Mouse (Mus musculus) left cerebral cortex, adult 18-20 months (tissue): ENCODE results near the gene Tbx21. TPM values are rescaled to one million over a fixed set of nuclear protein-coding genes. Genes with fewer than 3 reads are reported as not detected.
A peak's percentile ranks its signal among the peaks of the same experiment; 100 is the strongest.

Experiments used
- DNase-seq, 2 experiments: peaks; one replicate each; pipeline ENCODE4 v3.0.0; 2021 to 2022; ENCODE audit warnings: low spot score in 2 of 2, mixed read lengths in 1 of 2
- total RNA-seq, 2 experiments: library from RNA; stranded (reverse); gene quantifications; 2 replicates each; pipeline ENCODE4 v1.2.3; 2021

Tbx21 gene
- total RNA-seq, 2 experiments from 2014 or later = 0.21 TPM; not detected in 1

DNA sequence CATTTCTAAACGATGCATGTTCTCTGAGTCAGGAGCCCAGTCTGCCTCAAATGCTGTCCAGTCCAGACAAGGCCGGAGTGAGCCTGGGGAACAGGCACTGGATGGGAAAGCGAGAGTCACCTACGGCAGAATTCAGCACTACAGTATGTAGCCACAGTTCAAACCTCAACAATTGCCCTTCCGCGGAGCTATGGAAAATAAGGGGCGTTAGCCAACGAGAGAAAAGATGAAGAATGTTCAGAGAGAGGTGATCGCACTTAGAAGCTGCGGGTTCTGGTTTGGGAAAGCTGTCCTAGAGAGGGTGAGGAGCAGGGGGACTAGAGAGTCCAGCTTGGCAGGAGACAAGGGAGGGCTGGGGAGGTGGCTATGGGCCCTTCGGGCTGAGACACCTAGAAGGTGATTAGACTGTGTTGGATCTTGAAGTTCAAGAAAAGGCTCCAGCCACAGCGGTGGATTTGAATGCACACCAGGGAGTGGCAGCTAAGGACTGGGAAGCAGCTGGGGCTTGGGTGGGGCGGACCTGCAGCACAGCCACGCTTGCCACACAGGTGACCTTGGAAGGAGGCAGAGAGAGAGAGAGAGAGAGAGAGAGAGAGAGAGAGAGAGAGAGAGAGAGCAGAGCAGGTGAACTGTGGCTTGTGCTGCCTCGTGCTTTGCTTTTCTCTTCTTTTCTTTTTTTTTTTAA, 30.2 kb downstream of the Tbx21 start:
- no peak for DNase-seq

DNA sequence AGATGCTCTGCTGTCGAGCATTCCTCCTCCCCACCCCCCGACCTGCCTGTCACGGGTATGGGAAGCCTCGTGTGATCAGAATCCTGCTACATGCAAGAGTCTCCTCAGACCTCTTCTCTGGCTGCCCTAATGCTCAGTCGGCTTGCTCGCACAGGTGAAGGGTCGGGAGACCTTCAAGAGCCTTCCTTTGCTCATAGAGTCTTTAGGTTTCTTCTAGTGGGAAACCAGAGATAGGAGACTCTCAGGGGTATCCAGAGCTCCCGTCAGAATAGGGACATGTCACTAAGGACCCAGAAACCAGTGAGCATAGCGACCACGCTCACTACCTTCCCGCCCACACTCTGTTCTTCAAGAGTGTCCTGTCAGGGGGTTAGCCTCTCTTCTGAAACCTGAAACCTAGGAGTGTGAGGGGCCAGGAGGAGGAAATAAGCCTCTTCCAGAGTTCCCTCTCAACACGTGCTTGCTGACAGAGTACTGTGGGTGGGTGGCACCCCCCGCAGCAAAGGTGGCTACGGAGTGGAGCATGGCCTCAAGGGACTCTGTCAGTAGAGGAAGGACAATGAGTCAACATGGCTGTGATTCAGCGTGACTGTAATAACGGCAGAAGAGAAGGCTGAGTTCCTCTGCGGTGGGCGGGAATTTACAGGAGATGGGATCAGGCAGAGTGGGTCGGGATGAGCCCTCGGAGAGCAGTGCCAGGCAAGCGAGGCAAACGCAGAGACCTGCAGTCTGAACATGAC, 31.6 kb downstream of the Tbx21 start:
- DNase-seq = peak; percentile 56 to 63

DNA sequence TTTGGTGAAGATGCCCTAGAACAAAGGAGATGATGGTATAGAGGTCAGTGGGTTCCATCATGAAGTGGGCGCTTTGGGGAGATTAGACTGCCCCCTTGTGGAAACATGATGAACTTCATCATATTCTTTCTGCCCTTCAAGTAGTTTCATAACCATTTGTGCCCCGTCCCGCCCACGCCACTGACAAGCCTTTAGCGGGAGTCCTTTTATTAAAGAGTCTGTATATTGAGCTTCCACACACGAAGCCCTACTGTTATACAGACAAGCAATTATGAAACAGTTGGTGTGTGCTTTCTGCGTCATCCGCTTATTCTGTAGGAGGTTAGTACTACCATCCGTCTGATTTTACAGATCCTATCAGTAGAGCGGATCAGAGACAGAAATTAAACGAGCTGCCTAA, 32.2 kb downstream of the Tbx21 start:
- DNase-seq = peak; percentile 40 to 56

DNA sequence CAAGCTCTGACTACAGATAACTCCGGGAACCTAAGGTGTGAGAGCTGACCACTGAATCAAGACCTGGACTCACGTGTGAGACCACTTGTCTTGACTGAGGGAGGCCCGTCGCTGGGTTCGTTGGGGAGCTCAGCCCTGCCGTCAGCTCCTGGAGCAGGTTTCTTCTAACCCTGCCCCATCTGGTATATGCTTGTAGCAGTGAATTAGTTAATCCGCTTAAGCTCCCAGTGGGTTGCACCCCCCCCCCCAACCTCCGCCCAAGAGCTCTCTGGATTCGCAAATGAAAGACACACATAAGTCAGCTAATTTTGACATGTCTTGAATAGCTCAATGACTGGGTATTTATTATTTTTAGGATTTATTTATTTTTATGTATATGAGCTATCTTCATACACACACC, 34.8 kb downstream of the Tbx21 start:
- no peak for DNase-seq

DNA sequence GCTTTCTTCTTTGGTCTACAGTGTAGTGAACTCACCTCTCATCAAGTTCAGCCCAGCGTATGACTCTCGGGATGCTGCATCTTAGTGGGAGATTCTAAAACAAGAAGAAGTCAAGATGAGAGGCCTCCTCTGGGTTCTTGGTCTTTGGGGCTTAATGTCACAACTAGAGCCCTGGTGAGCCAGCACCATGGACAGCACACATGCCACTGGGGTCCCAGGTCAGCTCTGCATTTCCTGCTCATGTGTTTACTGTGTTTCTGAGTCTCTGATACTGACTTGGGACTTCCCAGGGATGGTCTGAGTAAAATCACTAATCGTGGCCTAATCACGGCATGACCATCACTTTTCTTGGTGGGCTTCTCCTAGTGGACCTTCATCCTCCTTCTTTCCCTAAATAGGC, 36.4 kb downstream of the Tbx21 start:
- DNase-seq = no peak

DNA sequence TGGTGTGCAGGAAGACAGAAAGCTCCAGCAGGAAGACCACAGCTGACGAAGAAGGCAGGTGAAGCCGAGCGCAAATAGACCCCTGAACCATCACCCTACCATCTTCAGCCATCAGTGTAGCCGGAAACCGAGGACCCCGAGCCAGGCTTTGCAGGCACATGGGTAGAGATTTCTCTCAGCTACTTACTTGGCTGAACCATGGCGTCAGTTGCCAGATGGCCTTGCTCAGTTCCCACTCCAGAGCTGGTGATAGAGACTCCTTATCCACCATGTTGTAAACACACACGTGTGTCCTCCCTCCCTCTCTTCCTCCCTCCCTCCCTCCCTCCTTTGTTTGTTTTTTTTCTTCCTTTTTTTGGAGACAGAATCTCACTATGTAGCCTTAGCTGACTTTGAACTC, 40.9 kb downstream of the Tbx21 start:
- no peak for DNase-seq

DNA sequence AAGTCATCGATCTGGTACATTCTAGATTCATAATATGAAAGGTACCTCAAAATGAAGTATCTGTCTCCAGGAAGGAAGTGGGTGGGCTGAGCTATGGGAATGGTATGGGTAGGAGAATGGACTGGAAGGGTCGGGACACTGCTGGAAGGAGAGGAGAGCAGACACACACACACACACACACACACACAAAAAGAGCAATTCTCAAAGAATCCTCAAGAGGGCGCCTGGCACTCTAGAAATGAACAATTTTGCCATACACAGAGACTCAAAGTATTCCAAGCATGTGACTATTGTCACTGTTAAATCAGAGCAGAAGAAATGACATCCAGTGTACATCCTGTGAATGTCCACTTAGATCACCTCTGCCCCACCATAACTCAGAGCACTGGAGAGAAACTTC, 42.6 kb downstream of the Tbx21 start:
- peak; percentile 56 for DNase-seq

DNA sequence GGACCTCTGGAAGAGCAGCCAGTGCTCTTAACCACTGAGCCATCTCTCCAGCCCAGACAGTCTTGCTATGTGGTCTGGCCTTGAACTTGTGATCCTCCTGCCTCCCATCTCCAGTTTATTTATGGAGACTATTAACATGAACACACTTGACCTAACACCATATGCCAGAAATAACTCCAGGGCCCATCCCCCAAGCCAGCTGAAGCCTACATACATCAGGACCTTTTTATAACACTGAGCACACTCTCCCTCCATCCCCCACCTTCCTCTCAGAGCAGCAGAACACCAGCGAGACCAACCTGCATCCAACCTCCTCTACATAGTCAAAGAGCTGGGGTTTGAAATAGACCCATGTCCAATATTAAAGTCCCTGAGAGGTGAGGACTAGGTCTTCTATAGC, 44.0 kb downstream of the Tbx21 start:
- no peak for DNase-seq

DNA sequence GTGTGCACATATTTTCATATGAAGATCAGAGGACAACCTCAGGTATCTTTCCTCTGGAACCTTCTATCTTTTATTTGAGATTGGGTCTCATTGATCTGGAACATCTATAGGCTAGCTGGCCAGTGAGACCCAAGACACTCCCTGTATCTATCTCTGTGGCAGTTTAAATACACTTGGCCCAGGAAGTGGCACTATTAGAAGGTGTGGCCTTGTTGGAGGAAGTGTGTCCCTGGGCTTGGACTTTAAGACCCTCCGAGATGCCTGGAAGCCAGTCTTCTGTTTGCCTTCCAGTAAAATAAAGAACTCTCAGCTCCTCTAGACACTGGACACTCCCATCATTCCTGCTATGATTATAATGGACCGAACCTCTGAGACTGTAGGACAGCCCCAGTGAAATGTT, 45.4 kb downstream of the Tbx21 start:
- no peak for DNase-seq

DNA sequence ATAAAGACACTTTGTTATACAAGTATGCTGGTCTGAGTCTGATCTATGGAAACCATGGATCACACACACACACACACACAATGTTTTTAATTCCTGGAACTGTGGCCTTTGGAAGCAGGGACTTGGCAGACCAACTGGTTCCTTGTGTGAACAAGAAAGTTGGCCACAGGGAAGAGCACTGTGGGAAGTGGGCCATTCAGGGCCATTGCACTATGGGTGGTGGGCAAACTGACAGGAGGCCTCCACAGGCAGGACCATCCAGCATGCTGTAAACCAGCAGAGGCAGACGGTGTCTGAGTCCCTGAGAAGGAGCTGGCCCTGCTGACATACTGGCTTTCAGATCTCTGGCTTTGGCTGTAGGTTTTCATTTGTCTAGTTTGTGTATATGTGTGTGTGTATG, 45.8 kb downstream of the Tbx21 start:
- no peak for DNase-seq

DNA sequence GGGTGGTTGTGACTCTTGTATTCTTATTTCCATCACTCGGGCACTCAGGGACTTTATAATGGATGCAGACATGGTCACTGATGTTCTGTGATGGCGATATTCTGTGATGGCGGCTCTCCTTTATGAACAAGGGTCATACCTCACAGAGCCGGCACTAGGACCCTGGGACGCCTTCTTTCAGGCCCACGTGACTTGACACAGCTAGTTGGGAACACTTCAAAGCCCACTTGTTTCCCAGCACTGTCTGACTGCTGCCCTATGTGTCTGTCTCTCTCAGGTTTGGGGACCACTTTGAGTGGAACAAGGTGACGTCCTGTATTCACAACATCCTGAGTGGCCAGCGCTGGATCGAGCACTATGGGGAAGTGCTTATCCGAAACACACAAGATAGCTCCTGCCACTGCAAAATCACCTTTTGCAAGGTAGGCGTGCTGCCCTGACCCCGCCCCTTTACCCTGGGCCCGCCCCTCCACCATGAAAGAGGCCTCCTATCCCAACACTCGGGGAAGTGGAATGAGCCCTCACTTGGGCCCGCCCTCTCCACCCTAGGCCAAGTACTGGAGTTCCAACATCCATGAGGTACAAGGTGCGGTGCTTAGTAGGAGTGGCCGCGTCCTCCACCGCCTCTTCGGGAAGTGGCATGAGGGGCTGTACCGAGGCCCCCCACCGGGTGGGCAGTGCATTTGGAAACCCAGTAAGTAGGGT, 48.3 kb downstream of the Tbx21 start:
- DNase-seq = no peak

DNA sequence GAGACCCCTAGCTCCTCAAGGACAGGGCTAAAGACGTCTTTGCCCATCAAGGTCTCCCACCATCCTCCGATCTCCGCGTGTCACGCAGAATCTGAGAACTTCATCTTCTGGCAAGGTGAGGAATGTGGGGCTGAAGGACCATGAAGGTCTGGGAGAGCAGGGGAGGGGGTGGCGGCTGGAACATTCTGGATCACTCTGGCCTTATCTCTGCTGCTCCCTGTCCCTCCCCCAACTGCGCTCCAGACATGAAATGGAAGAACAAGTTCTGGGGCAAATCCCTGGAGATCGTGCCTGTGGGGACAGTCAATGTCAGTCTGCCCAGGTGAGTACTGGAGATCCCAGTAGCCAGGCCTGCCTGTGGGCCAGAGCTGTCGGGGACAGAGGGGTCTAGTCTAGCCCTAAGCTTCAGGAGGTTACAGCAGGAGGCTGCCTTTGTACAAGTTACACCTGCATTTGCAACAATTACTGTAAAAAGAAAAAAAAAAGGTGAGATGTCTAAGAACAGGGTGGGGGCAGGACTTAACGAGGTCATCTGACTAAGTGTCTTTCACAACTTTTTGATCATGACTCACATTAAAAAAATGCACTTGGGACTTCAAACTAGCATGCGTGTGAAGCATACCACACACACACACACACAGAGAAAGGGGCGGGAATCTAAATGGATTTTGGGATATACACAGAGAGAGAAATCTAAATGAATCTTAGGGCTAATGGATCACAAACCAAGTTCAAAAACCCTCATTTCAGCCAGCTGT, 49.4 kb downstream of the Tbx21 start:
- DNase-seq = no peak

DNA sequence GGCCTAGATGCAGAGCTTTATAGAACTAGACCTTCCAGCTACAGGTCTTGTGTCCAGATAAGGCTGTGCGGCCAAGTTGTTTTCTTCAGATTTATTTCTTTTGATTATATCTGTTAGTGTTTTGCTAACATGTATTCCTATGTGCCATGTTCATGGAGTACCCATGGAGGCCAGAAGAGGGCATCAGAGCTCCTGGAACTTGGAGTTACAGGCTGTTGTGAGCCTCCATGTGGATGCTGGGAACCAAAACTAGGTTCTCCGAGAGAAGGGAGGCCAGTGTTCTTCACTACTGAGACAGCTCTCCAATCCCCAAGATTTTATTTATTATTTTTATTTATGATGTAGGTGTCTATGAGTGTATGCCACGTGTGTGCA, 51.2 kb downstream of the Tbx21 start:
- no peak for DNase-seq

DNA sequence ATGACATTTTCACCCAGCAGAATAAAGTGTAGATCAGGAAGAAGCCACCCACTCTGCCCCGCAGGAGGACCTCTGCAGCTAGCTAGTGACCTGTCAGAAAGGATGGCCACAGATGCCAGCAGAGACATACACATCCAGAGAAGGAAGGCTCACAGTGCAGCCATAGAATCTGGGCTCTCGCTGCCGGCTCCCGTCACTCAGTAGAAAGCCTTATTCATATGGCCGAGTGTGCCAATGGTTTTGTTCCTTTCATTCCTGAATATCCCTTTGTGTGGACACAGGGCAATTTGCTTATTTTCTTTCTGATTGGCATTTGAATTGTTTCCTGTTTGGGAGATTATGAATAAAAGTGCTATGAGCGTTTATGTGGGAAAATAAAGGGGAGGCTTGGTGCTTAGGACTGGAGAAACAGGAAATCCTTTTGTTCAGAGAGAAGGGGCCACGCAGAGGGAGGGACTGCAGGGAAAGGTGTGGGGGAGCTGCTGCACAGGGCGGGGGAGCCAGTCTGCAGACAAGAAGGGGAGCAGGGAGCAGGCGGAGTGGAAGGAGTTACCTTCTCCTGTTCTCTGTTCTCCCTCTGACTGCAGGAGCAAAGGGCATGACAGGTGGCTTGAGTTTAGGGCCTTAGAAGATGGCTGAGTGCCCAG, 51.7 kb downstream of the Tbx21 start:
- no peak for DNase-seq

DNA sequence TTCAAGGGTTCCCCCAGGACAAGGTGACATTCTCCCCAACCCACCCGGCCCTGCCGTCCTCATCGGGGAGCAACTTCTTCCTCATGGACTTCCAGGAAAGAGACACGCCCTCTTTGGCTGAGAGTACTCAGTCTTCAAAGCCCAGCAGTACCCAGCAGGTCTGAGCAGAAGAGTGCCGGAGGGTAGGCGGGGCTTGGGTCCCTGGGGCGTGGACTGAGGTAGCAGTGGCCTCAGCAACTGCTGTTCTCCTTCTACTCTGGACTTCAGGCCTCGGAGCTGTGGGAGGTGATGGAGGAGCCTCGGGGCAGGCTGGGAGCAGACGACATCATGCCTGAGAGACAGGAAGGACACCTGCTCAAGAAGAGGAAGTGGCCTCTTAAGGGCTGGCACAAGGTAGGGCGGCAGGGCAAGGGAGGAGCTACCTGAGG, 62.9 kb downstream of the Tbx21 start:
- DNase-seq = no peak

DNA sequence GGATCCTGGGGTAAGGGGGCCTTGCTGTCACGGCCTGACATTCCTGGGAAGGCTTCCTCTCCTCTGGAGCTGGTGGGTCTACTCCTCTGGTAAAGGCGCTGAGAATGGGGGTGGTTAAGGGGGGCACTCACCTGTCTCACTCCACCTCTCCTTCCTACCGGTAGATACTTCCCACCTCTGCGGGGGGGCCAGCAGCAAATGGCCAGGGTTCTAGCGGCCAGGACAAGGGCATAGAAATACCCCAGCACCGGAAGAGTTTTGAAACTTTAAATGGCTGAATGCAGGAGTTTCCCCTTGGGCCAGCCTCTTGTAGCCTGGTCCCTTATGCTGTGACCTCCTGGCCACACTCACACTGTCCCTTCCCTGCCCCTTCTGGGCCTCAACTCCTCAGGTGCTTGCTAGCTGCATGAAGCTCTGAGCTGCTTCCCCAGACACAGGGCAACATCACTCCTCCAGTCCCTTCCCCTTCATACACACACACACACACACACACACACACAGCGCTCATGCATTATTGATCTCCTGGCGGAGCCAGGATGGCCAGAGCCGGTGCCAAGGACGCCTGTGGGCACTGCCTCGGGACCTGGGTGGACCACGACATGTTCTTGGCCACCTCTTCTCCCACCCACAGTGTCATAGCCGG, 64.1 kb downstream of the Tbx21 start:
- DNase-seq = no peak

DNA sequence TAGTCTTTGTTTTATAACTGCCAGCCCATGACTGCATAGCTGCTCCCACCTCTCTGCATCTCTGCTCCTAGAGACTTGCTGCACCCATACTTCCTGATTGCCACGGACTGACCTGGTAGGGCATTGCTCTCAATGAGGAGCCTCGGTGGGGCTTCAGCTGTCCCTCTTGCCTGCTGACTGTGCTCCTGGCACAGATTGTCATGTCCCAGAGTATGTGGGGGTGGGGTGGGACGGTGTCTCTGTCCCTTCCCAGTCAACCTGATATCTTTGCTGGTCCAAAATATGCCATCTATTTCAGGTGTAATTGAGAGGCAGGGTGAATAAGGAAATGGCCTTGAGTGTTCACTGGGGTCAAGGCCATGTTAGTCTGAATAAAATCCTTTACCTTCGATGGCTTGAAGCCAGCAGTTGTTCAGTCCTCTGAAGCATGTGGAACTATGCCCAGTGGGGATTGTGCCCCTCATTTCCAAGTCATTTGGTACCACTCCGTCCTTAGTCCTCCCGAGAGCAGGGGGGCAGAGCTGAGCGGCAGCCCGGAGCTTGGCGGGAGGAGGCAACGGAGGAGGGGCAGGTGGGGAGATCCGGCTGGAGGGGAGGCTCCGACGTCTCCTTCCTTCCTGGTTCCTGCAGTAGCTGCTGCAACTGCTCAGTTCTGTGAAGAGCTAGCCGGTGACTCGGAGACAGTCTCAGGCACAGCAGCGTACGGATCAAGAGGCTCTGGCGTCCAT, 64.8 kb downstream of the Tbx21 start, which contains the start of gene Osbpl7:
Osbpl7 (plus strand) TSS at position 413 of the 728 bp plus-strand sequence.
- peak; percentile 73 for DNase-seq

DNA sequence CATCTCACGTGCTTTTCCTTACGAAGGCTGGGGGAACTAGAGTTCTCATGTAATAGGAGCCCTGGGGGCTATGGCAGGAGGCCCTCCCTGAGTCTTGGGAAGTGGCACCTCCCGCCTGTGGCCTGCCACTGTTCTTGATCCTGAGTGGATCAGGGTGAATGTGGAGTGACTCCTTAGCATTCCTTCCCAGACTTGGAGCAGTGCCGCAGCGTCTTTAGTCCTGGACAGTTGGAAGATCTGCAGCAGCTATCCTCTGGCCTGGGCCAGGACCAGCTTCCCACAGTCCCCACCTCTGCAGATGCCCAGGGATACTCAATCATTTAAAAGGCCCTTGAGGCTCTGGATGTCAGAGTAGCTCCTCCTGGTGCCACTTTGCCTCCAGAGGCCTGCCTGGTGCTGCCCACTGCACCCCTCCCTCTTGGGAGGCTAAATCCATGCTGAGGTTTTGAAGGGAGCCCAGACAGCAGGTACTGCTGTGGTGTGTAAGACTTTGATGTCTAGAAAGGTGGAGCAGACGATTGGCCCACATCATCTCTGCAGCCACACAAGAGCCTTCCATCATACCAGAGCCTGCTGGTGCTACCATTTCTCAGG, 65.5 kb downstream of the Tbx21 start:
- DNase-seq = no peak

DNA sequence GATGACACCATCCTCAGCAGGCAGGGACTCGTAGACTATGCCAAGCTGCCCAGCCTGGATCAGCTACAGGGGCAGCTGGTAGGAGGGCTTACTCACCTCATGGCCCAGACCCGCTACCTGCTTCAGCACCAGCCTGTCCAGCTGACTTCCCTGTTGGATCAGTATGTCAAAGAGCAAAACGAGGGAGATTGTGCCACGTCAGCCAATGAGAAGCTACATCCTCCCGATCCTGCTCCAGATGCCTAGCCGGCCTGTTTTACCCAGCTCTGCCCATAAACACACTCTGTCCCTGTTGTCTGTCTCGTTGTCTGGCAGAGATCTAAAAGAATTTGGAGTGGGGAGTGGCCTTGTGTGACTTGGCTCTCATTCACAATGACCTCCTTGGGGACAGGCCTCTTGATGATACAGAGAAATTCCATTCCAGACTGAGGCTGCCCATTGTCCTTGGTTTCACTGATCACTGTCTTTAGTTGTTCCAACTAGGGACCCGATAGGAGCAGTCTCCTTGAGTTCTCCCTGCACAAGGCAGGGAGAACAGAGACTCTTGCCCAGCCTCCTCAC, 67.0 kb downstream of the Tbx21 start:
- no peak for DNase-seq
